Mouse (Mus musculus) C2C12 (cell line): Measurements from ENCODE around the gene Mt2. TPM values are rescaled to one million over a fixed set of nuclear protein-coding genes. Genes with fewer than 3 reads are reported as not detected.
"Not testable (repeated sequence)": the region's sequence is repeated elsewhere in the genome, so short reads cannot be mapped to it uniquely, and the experiment has no call there.

ENCODE experiments used
- H3K27me3 ChIP-seq: one replicate; pipeline ENCODE4 v1.6.1; 2011; ENCODE audit not compliant: control insufficient read depth, insufficient read depth, insufficient read length
- H3K36me3 ChIP-seq: one replicate; pipeline ENCODE4 v1.6.1; 2011; ENCODE audit not compliant: control insufficient read depth, insufficient read depth
- H3K4me3 ChIP-seq: one replicate; pipeline ENCODE4 v1.5.1; 2011; ENCODE audit warnings: mild to moderate bottlenecking, control low read depth; ENCODE audit not compliant: poor library complexity, insufficient read depth, severe bottlenecking
- H3K79me2 ChIP-seq: one replicate; pipeline ENCODE4 v1.6.1; 2011; ENCODE audit not compliant: control insufficient read depth, insufficient read depth
- H3K79me3 ChIP-seq: one replicate; pipeline ENCODE4 v1.6.1; 2011; ENCODE audit warnings: low read depth, control low read depth
- H3ac ChIP-seq: one replicate; pipeline ENCODE3; 2011; ENCODE audit warnings: low read depth; ENCODE audit not compliant: control insufficient read depth, insufficient read length
- CEBPB ChIP-seq: IDR thresholded peaks from one replicate; pipeline ENCODE4 v1.6.1; 2011; ENCODE audit warnings: low read depth, mild to moderate bottlenecking, control low read depth, moderate library complexity
- CTCF ChIP-seq: IDR thresholded peaks from one replicate; pipeline ENCODE4 v1.5.1; 2011; ENCODE audit not compliant: control insufficient read depth, insufficient read depth, insufficient read length
- FOSL1 ChIP-seq: IDR thresholded peaks from one replicate; pipeline ENCODE4 v1.8.0; 2011; ENCODE audit warnings: mild to moderate bottlenecking, low read length; ENCODE audit not compliant: poor library complexity, insufficient read depth, severe bottlenecking
- MAX ChIP-seq: IDR thresholded peaks from one replicate; pipeline ENCODE4 v1.6.1; 2011; ENCODE audit warnings: mild to moderate bottlenecking, control low read depth
- MYOD1 ChIP-seq: IDR thresholded peaks from one replicate; pipeline ENCODE4 v1.6.1; 2011; ENCODE audit warnings: low read depth; ENCODE audit not compliant: control insufficient read depth, insufficient read length
- MYOG ChIP-seq: IDR thresholded peaks from one replicate; pipeline ENCODE4 v1.6.1; 2011; ENCODE audit not compliant: control insufficient read depth, insufficient read length; ENCODE audit errors: extremely low read depth
- USF1 ChIP-seq: IDR thresholded peaks from one replicate; pipeline ENCODE4 v1.6.1; 2011; ENCODE audit warnings: low read depth, mild to moderate bottlenecking, control low read depth, moderate library complexity
- polyA plus RNA-seq: library from polyadenylated mRNA; unstranded; fragments of >200 nt; fragmentation: generic; extraction: Trizol; gene quantifications from one replicate; pipeline ENCODE4 v1.2.1, GENCODE M21; 2012; ENCODE audit warnings: missing spikeins

The Mt2 gene
- polyA plus RNA-seq, 1 experiment, result 338 TPM

DNA sequence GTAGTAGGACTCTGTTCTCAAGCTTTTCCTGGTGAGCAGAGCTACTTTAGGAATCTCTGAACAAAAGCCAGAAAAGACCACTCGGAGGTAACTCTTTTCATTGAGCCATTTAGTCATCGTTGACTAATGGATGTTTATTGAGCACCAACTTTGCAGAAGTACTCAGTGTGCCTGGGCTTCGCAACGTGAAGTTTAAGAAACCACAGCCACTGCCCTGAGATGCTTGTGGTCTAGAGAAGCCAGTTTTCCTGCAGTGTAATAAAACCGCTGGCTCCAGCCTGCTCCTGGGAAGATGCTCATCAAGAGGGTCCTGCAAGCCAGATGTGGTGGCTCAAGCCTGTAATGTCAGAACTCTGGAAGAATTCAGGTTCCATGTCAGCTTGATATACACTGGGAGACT is 40.4 kb upstream of the Mt2 start:
- no peak for TF ChIP-seq CTCF
- TF ChIP-seq MYOD1, result no peak
- TF ChIP-seq USF1, result no peak
- TF ChIP-seq MYOG, result no peak
- peak; percentile 18 for TF ChIP-seq FOSL1
- peak; percentile 67 for TF ChIP-seq MAX
- TF ChIP-seq CEBPB, result peak; percentile 19
- no peaks in the 10 kb centered on the region for H3K79me2 ChIP-seq
- H3K36me3 ChIP-seq, result no peaks in the 10 kb centered on the region
- H3K27me3 ChIP-seq, result no peaks in the 10 kb centered on the region
- no peak overlapping the region for H3ac ChIP-seq
- H3K79me3 ChIP-seq, result no peaks in the 10 kb centered on the region
- no peak overlapping the region for H3K4me3 ChIP-seq

DNA sequence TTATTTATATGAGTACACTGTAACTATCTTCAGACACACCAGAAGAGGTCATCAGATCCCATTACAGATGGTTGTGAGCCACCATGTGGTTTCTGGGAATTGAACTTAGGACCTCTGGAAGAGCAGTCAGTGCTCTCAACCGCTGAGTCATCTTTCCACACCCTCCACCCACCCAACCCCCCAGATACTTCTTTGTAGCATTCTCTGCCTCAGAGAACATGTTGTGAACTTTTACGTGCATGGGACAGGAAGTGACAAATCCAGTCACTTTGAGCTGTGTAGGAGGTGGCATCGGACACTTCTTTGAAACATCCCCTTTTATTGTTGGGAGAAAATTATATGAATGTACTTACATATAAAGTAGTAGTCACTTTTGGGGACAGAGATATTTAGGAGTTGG is 37.9 kb upstream of the Mt2 start:
- not testable (repeated sequence) for H3K27me3 ChIP-seq
- TF ChIP-seq USF1, result peak; percentile 46
- TF ChIP-seq FOSL1, result peak; percentile 42

DNA sequence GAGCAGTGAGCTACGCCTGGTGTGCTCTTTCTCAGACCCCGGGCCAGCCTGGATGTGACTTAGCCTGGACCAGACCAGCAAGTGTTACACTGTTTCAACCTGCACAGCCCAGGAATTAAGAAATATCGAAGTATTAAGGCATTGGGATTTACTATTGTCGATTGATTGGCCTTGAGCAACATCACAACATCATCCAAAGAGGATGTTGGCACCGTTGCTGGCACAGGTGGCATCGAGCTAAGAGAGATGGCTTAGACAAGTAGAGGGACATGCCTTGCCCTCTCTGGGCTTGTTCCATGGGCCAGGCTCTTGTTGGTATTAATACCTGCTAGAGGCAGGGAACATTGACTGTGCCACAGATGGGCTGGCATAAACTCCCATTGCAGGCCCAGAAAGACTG is 36.9 kb upstream of the Mt2 start:
- TF ChIP-seq MAX, result no peak
- TF ChIP-seq CTCF, result no peak
- no peak for TF ChIP-seq CEBPB
- no peak for TF ChIP-seq MYOG
- TF ChIP-seq FOSL1, result no peak
- TF ChIP-seq MYOD1, result no peak
- TF ChIP-seq USF1, result no peak
- Histone ChIP-seq H3K79me3 (no peaks in the 10 kb centered on the region), H3K79me2 (no peaks in the 10 kb centered on the region), H3ac (no peak overlapping the region), H3K4me3 (no peak overlapping the region), H3K27me3 (no peaks in the 10 kb centered on the region), H3K36me3 (no peaks in the 10 kb centered on the region)

More for the DNA sequence above, 37.9 kb upstream of the Mt2 start:
- not testable (repeated sequence) for H3K4me3 ChIP-seq, H3ac ChIP-seq, H3K79me2 ChIP-seq, H3K36me3 ChIP-seq, H3K79me3 ChIP-seq

DNA sequence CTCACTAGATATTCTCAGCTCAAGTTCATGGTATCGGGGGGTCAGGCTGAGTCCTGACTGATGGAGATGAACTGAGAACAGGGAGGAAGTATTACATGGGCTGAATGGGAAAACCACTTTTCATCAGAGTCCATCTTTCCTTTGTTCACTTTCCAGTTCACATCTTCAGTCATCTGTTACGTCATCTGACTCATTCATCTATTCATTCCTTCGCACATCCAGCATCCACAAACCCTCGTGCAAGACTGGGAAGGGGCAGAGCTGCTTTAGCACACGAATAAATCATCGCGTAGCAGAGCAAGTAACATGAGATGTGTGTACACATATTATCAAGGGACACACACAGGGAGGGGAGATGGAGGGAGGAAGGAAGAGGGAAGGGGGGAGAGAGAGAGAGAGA is 36.3 kb upstream of the Mt2 start:
- TF ChIP-seq FOSL1 (no peak), MYOG (no peak), CEBPB (no peak), USF1 (no peak), CTCF (no peak), MAX (no peak), MYOD1 (no peak)
- Histone ChIP-seq H3K36me3 (no peaks in the 10 kb centered on the region), H3K79me2 (no peaks in the 10 kb centered on the region), H3K27me3 (no peaks in the 10 kb centered on the region), H3K79me3 (no peaks in the 10 kb centered on the region), H3K4me3 (no peak overlapping the region), H3ac (no peak overlapping the region)

DNA sequence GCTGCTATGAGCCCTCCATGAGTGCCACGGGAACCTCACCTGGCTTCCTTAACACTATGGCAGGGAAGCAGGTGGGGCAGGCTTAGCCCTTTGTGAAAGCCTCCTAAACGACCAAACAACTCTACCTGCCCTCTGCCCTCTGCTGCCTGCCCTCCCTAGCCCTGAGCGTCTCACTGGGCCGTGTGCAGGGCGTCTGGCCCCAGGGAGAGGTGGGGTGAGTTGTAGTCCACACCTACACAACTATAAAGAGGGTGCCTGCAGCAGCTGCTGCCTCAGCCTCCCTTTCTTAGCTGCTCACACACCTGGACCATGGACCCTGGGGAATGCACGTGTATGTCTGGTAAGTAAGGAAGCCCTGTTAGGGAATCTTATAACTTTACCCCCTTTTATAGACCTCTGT is 35.5 kb upstream of the Mt2 start, which contains the start of gene Mt4:
Gene Mt4, plus strand, starts transcription at position 265 of the 400 bp plus-strand sequence.
- Histone ChIP-seq H3K79me2 (no peaks in the 10 kb centered on the region), H3ac (no peak within 1 kb of the TSS), H3K4me3 (no peak within 1 kb of the TSS), H3K27me3 (no peaks in the 10 kb centered on the region), H3K36me3 (no peaks in the 10 kb centered on the region), H3K79me3 (no peaks in the 10 kb centered on the region)
- TF ChIP-seq FOSL1, result no peak
- no peak for TF ChIP-seq MYOG
- TF ChIP-seq MAX, result no peak
- no peak for TF ChIP-seq CTCF
- TF ChIP-seq USF1, result no peak
- no peak for TF ChIP-seq CEBPB
- TF ChIP-seq MYOD1, result no peak

DNA sequence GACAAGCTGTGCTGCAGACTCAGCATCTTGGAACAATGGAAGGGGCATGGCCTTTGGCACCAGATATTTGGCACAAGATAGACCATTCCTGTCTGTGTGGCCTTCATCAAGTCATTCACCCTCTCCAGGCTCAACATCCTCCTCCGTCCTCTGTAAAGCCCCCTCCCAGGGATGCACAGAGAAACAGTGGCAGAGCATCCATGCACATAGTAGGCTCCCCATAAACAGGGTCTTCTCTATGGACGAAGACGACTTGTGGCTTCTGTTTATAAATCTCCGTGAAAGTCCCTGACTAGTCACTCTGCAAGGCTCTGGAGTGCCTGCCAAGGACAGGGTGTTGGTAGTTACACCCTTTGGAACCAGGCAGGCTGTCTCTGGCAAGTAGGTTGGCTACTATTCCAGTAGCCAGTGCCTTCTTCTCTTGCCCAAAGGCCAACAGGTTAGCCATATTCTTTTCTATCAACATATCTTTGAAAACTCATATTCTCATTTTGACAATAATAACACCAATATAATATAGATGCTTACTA is 32.1 kb upstream of the Mt2 start:
- H3K36me3 ChIP-seq, result no peaks in the 10 kb centered on the region
- no peaks in the 10 kb centered on the region for H3K27me3 ChIP-seq
- H3K79me3 ChIP-seq, result no peaks in the 10 kb centered on the region
- no peak overlapping the region for H3K4me3 ChIP-seq
- no peak overlapping the region for H3ac ChIP-seq
- H3K79me2 ChIP-seq, result no peaks in the 10 kb centered on the region
- TF ChIP-seq CTCF (no peak), CEBPB (no peak), USF1 (no peak), FOSL1 (no peak), MAX (no peak), MYOG (no peak), MYOD1 (no peak)
